ENCODE assay signal across 7 mouse cellular contexts in genomic region chr1:118310780-118311621, GRCm38 (mm10). TPM values are rescaled to one million over a fixed set of nuclear protein-coding genes. Genes with fewer than 3 reads are reported as not detected.
DNase-seq lines count a peak whose midpoint lies in the region; ATAC-seq and TF ChIP-seq lines count a peak whose summit lies in the region.

No protein-coding gene starts in this region.

- peak; percentile 87 for DNase-seq in adrenal gland, postnatal 25 days
- peak; percentile 93 to 95 for DNase-seq in heart, adult 2 months
- peak; percentile 84 to 86 for DNase-seq in kidney, adult 8-10 months
- peak; percentile 90 to 91 for DNase-seq in spleen, postnatal 10 days (ENCODE audit: low spot score in 2 of 2)

- intact Hi-C loops in heart, adult 2 months (cut with DNase I) = no loop called here

- H3K9me3 ChIP-seq in embryonic facial prominence, embryonic 12.5 days = no peaks in the 10 kb centered on the region
- H3K9me3 ChIP-seq in limb, embryonic 13.5 days = no peaks in the 10 kb centered on the region
- no peaks in the 10 kb centered on the region for H3K9me3 ChIP-seq in midbrain, embryonic 16.5 days (replicated peaks; ENCODE audit: control insufficient read depth, low read length, poor library complexity, severe bottlenecking)

- no peaks in the 10 kb centered on the region for H3K27me3 ChIP-seq in embryonic facial prominence, embryonic 12.5 days
- no peaks in the 10 kb centered on the region for H3K27me3 ChIP-seq in heart, adult 2 months (ENCODE audit: control insufficient read depth, insufficient read depth, low read length)
- no peaks in the 10 kb centered on the region for H3K27me3 ChIP-seq in limb, embryonic 13.5 days
- no peaks in the 10 kb centered on the region for H3K27me3 ChIP-seq in midbrain, embryonic 16.5 days (ENCODE audit: control insufficient read depth, insufficient read depth, low read depth, low read length)

- H3K9ac ChIP-seq in embryonic facial prominence, embryonic 12.5 days = peak overlapping the region; percentile 80
- H3K9ac ChIP-seq in heart, adult 2 months (ENCODE audit: low read depth, low read length) = peak overlapping the region; percentile 97
- peak overlapping the region; percentile 91 for H3K9ac ChIP-seq in limb, embryonic 13.5 days
- H3K9ac ChIP-seq in midbrain, embryonic 16.5 days (ENCODE audit: low read depth, low read length) = peak overlapping the region; percentile 88

- under 1% methylated on average over 67 of the region's 67 CpGs for WGBS in embryonic facial prominence, embryonic 12.5 days
- under 1% methylated on average over 67 of the region's 67 CpGs for WGBS in heart, adult 2 months
- under 1% methylated on average over 67 of the region's 67 CpGs for WGBS in limb, embryonic 13.5 days
- under 1% methylated on average over 67 of the region's 67 CpGs for WGBS in midbrain, embryonic 16.5 days

- H3K36me3 ChIP-seq in embryonic facial prominence, embryonic 12.5 days = peaks cover 15% of the 10 kb centered on the region
- peaks cover 2% of the 10 kb centered on the region; the same call in 1 of the 2 replicates for H3K36me3 ChIP-seq in heart, adult 2 months (ENCODE audit: control insufficient read depth, insufficient read depth, low read length)
- peaks cover 15% of the 10 kb centered on the region for H3K36me3 ChIP-seq in limb, embryonic 13.5 days
- 0 out of 2 replicates have a peak, but pooled peaks cover 2% of the 10 kb centered on the region for H3K36me3 ChIP-seq in midbrain, embryonic 16.5 days (ENCODE audit: control insufficient read depth, insufficient read depth, low read length)

- peak overlapping the region; percentile 92 for H3K27ac ChIP-seq in embryonic facial prominence, embryonic 12.5 days
- peak overlapping the region; percentile 91 for H3K27ac ChIP-seq in heart, adult 2 months
- peak overlapping the region; percentile 90 for H3K27ac ChIP-seq in limb, embryonic 13.5 days
- H3K27ac ChIP-seq in midbrain, embryonic 16.5 days (ENCODE audit: low read length) = peak overlapping the region; percentile 91

- peak overlapping the region; percentile 81 for H3K4me2 ChIP-seq in embryonic facial prominence, embryonic 12.5 days (replicated peaks)
- peak overlapping the region; percentile 73 for H3K4me2 ChIP-seq in limb, embryonic 13.5 days (replicated peaks)
- H3K4me2 ChIP-seq in midbrain, embryonic 16.5 days (ENCODE audit: low read length) = peak overlapping the region; percentile 89

- H3K4me3 ChIP-seq in embryonic facial prominence, embryonic 12.5 days = peak overlapping the region; percentile 84
- peak overlapping the region; percentile 76 for H3K4me3 ChIP-seq in heart, adult 2 months
- peak overlapping the region; percentile 86 for H3K4me3 ChIP-seq in limb, embryonic 13.5 days
- peak overlapping the region; percentile 87 for H3K4me3 ChIP-seq in midbrain, embryonic 16.5 days (ENCODE audit: low read depth, low read length)

- peak; percentile 79 for TF ChIP-seq POLR2A in heart, adult 2 months (IDR thresholded peaks at IDR 0.05; ENCODE audit: insufficient read depth, low read depth, low read length)

- TF ChIP-seq CTCF in heart, adult 2 months (IDR thresholded peaks at IDR 0.05) = no peak

- no peaks in the 10 kb centered on the region for H3K79me2 ChIP-seq in heart, adult 2 months (replicated peaks; ENCODE audit: control insufficient read depth, insufficient read depth, low read length)

- peaks cover 7% of the 10 kb centered on the region for H3K4me1 ChIP-seq in embryonic facial prominence, embryonic 12.5 days
- H3K4me1 ChIP-seq in heart, adult 2 months (ENCODE audit: control insufficient read depth, insufficient read depth, low read length) = peaks cover 2% of the 10 kb centered on the region; the same call in 1 of the 2 replicates
- peaks cover 8% of the 10 kb centered on the region for H3K4me1 ChIP-seq in limb, embryonic 13.5 days
- peaks cover 16% of the 10 kb centered on the region for H3K4me1 ChIP-seq in midbrain, embryonic 16.5 days (ENCODE audit: control insufficient read depth, insufficient read depth, low read length)

- TF ChIP-seq EP300 in heart, adult 2 months (IDR thresholded peaks at IDR 0.05; ENCODE audit: insufficient read depth, low read depth, low read length) = no peak

- peak; percentile 100 for ATAC-seq in embryonic facial prominence, embryonic 12.5 days (ENCODE audit: insufficient number of reproducible peaks, insufficient read depth, low FRiP score, low TSS enrichment)
- ATAC-seq in limb, embryonic 13.5 days (ENCODE audit: low FRiP score, low read depth) = peak; percentile 99
- peak; percentile 99 for ATAC-seq in midbrain, embryonic 16.5 days

RNA-seq across cellular contexts. Expression of gene Tsn, which starts 0.5 kb away (rescaled TPM):
- 87.3 and 137 TPM in 2 replicates for total RNA-seq in adrenal gland, postnatal 25 days (2021)
- polyA plus RNA-seq in embryonic facial prominence, embryonic 12.5 days (2016; fragmentation: Nextera tagmentation; extraction: Ambion mirVana) = 363 and 376 TPM in 2 replicates
- total RNA-seq in heart, adult 2 months (2021) = 10 to 100 TPM; 63.0 to 66.6 TPM
- polyA plus RNA-seq in heart, adult 2 months (2012; rRNA removed) = 30.9 and 46.3 TPM in 2 replicates
- 357 and 374 TPM in 2 replicates for polyA plus RNA-seq in limb, embryonic 13.5 days (2015; fragmentation: Nextera tagmentation; extraction: Ambion mirVana)
- 515 and 516 TPM in 2 replicates for polyA plus RNA-seq in midbrain, embryonic 16.5 days (2015; fragmentation: Nextera tagmentation; extraction: Ambion mirVana)

RNA-seq across cellular contexts. Expression of gene Nifk, which starts 10.6 kb away (rescaled TPM):
- 41.6 and 45.8 TPM in 2 replicates for total RNA-seq in adrenal gland, postnatal 25 days (2021)
- polyA plus RNA-seq in embryonic facial prominence, embryonic 12.5 days (2016; fragmentation: Nextera tagmentation; extraction: Ambion mirVana) = 85.3 and 89.9 TPM in 2 replicates
- total RNA-seq in heart, adult 2 months (2021) = 10 to 100 TPM; 14.2 to 15.2 TPM
- polyA plus RNA-seq in heart, adult 2 months (2012; rRNA removed) = 5.4 and 12.2 TPM in 2 replicates
- polyA plus RNA-seq in limb, embryonic 13.5 days (2015; fragmentation: Nextera tagmentation; extraction: Ambion mirVana) = 82.0 and 86.8 TPM in 2 replicates
- polyA plus RNA-seq in midbrain, embryonic 16.5 days (2015; fragmentation: Nextera tagmentation; extraction: Ambion mirVana) = 70.7 and 71.4 TPM in 2 replicates

Comparison
In these comparisons a context has a peak if more than half of its experiments do, and no peak if none do; other contexts are left out.
1. Peak in every context shown above with its lines: DNase-seq, ATAC-seq, H3K4me3 ChIP-seq and H3K27ac ChIP-seq.